Mouse (Mus musculus) hindbrain, embryonic 14.5 days (tissue): ENCODE measurements around the gene Rabep2. TPM values are rescaled to one million over a fixed set of nuclear protein-coding genes. Genes with fewer than 3 reads are reported as not detected.

Experiments used
- ATAC-seq: fragments of 200-750 bp; cut with Nextera tagmentation; 2 replicates; pipeline ENCODE4 v1.8.0; 2017; ENCODE audit warnings: moderate number of reproducible peaks, mild to moderate bottlenecking, moderate TSS enrichment, moderate library complexity; ENCODE audit not compliant: low FRiP score
- DNase-seq: peaks from one replicate; pipeline ENCODE4 v3.0.0-alpha.2; 2015; ENCODE audit warnings: low spot score
- H3K27ac ChIP-seq: fragments of 300-500 bp; sonication (generic); 2 replicates; pipeline ENCODE4 v1.5.1; 2014; ENCODE audit warnings: mild to moderate bottlenecking, moderate library complexity
- H3K27me3 ChIP-seq: fragments of 300-500 bp; sonication (generic); 2 replicates; pipeline ENCODE4 v1.6.1; 2014; ENCODE audit warnings: mild to moderate bottlenecking, low read length, mixed read lengths; ENCODE audit not compliant: control insufficient read depth, insufficient read depth
- H3K36me3 ChIP-seq: fragments of 300-500 bp; sonication (generic); replicated peaks from 2 replicates; pipeline ENCODE4 v1.6.1; 2014; ENCODE audit not compliant: control insufficient read depth, insufficient read depth
- H3K4me1 ChIP-seq: fragments of 300-500 bp; sonication (generic); replicated peaks from 2 replicates; pipeline ENCODE4 v1.6.1; 2014; ENCODE audit warnings: antibody characterized with exemption, low read length, mixed read lengths; ENCODE audit not compliant: control insufficient read depth, insufficient read depth
- H3K4me2 ChIP-seq: fragments of 300-500 bp; sonication (generic); replicated peaks from 2 replicates; pipeline ENCODE4 v1.6.1; 2014; ENCODE audit warnings: mild to moderate bottlenecking, moderate library complexity
- H3K4me3 ChIP-seq: fragments of 300-500 bp; sonication (generic); replicated peaks from 2 replicates; pipeline ENCODE4 v1.5.1; 2014; ENCODE audit warnings: mild to moderate bottlenecking, low read length
- H3K9ac ChIP-seq: fragments of 300-500 bp; sonication (generic); 2 replicates; pipeline ENCODE4 v1.6.1; 2014
- H3K9me3 ChIP-seq: fragments of 300-500 bp; sonication (generic); 2 replicates; pipeline ENCODE4 v1.6.1; 2016; ENCODE audit warnings: low read length; ENCODE audit not compliant: control insufficient read depth
- WGBS: fragments of 180-500 bp; shearing (Covaris S2); extraction: QIAGEN DNeasy Blood & Tissue Kit; methylation state at CpG from one replicate; pipeline ENCODE4 v1.1.7; 2014; 5-methylcytosine and 5-hydroxymethylcytosine counted together
- polyA plus RNA-seq: library from polyadenylated mRNA; unstranded; fragments of >200 nt; fragmentation: Nextera tagmentation; extraction: Ambion mirVana; gene quantifications from 2 replicates; pipeline ENCODE4 v1.2.1, GENCODE M21; 2014

Rabep2 gene
- polyA plus RNA-seq, 1 experiment from 2014 or later = 20.2 TPM

DNA sequence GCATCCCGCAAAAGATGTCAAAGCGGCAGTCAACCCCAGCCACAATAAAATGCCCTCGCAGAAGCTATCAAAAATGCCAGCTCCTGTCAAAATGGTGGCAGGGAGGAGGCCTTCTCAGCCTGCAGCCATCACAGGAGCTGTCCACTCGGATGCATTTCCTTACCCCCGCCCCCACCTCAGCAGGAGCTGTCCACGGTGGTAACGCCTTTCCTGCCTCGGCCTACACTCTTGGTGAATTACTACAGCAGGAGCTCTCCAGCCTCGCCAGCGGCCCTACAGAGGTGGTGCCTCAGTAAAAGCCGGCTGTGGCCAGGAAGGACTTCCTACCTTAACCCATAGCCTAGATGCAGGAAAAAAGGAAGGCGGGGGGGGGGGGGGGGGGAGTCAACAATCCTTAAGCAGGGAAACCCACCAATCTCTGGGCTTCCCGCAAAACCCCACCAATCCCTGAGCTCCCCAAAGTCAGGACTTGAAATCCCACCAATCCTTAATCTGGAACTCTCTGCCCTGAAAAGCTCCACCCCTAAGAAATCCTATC, 1.2 kb upstream of the Rabep2 start:
- H3K27ac ChIP-seq = no peak overlapping the region
- no peak overlapping the region for H3K4me2 ChIP-seq
- no peaks in the 10 kb centered on the region for H3K27me3 ChIP-seq
- 0 out of 2 replicates have a peak, but pooled peaks cover 5% of the 10 kb centered on the region for H3K36me3 ChIP-seq
- H3K9ac ChIP-seq = no peak overlapping the region
- no peak overlapping the region for H3K4me3 ChIP-seq
- no peak for ATAC-seq
- H3K4me1 ChIP-seq = peaks cover 14% of the 10 kb centered on the region
- H3K9me3 ChIP-seq = no peaks in the 10 kb centered on the region
- DNase-seq = no peak
- 68% methylated on average over 12 of the region's 13 CpGs for WGBS

DNA sequence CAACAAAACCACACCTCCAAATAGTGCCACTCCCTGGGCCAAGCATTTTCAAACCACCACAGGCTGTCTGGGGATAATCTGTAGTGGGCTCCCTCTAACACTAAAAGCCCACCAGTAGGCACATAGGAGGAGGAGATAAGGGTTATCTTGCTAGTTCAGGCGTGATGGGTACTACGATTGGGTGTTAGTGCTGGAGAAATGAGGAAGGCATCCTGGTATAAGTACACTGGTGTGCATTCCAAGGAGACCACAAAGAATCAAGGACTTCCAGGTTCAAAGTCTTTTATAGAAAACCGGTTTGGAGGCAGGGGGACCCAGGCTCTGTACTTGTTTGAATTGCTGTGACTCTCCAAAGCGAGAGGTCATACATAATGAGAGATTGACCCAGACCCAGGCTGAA, 405 bp upstream of the Rabep2 start:
- Histone ChIP-seq H3K27ac (peak overlapping the region; percentile 90), H3K4me1 (peaks cover 14% of the 10 kb centered on the region), H3K9ac (peak overlapping the region; percentile 88), H3K27me3 (no peaks in the 10 kb centered on the region), H3K36me3 (0 out of 2 replicates have a peak, but pooled peaks cover 9% of the 10 kb centered on the region), H3K4me3 (peak overlapping the region; percentile 63), H3K9me3 (no peaks in the 10 kb centered on the region), H3K4me2 (peak overlapping the region; percentile 78)
- DNase-seq = peak; percentile 25
- WGBS = 21% methylated on average over 4 of the region's 4 CpGs
- ATAC-seq = no peak

DNA sequence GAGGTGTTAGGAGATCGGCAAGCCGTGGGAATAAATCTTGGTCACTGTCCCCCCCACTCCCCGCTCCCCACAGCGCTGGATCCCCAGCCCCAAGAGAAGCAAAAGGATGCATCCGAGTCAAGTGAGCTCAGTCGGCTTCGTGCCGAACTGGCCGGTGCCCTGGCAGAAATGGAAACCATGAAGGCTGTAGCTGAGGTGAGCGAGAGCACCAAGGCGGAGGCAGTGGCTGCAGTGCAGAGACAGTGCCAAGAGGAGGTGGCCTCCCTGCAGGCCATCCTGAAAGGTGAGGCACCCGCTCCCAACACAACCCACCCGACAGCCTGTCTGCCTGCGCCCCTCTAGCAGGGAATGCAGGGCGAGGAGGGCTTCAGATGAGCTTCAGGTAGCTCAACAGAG, 942 bp downstream of the Rabep2 start:
- H3K27ac ChIP-seq = no peak overlapping the region
- H3K4me1 ChIP-seq = peaks cover 14% of the 10 kb centered on the region
- H3K36me3 ChIP-seq = peaks cover 17% of the 10 kb centered on the region
- H3K4me2 ChIP-seq = peak overlapping the region; percentile 78
- no peaks in the 10 kb centered on the region for H3K27me3 ChIP-seq
- no peaks in the 10 kb centered on the region for H3K9me3 ChIP-seq
- peak overlapping the region; percentile 63 for H3K4me3 ChIP-seq
- WGBS = 28% methylated on average over 15 of the region's 15 CpGs
- ATAC-seq (no peak; the same call in 1 of the 2 replicates), DNase-seq (no peak)
- H3K9ac ChIP-seq = peak overlapping the region; percentile 88

DNA sequence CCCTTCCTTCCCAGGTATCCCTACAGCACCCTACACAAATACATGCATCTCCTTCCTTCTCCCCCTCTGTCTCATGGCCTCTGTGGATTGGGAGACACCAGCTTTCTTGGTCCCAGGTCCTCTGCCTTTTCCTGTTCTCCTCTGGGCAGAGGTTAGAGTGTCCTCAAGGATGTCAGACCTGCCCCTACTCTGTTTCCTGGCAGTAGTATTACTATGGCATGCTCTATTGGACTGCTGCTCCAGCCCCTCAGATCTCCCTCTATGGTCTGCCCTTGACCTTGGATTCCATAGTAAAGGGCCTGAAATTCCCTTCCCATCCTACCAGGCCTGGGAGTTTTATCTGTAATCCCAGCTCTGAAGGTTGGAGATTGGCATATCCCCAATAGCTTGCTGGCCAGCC, 1.6 kb downstream of the Rabep2 start:
- H3K9ac ChIP-seq = no peak overlapping the region
- no peak overlapping the region for H3K4me3 ChIP-seq
- H3K27ac ChIP-seq = no peak overlapping the region
- H3K27me3 ChIP-seq = no peaks in the 10 kb centered on the region
- H3K4me1 ChIP-seq = peaks cover 14% of the 10 kb centered on the region
- no peak overlapping the region for H3K4me2 ChIP-seq
- ATAC-seq (no peak), DNase-seq (no peak)
- no peaks in the 10 kb centered on the region for H3K9me3 ChIP-seq
- H3K36me3 ChIP-seq = peaks cover 21% of the 10 kb centered on the region

DNA sequence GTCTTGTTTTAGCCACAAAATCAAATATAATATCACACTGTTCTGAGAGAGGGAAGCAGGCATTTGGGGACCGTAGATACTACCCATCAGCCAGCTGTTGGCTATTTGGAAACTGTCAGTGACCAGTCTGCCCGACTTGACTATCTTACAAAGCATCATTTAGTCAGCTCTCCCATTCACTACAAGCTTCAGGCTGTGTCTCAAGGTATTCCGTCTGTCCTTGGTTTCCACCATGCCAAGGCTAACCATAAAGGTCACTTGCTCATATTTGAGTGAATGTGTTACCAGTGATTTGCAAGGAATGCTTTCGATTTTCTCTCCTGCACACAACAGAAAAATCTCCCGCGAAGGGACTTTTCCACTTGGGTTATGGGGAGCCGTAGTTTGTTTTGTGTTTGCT, 6.2 kb downstream of the Rabep2 start:
- no peaks in the 10 kb centered on the region for H3K9me3 ChIP-seq
- no peak for ATAC-seq
- no peaks in the 10 kb centered on the region for H3K27me3 ChIP-seq
- H3K9ac ChIP-seq = no peak overlapping the region
- H3K4me2 ChIP-seq = no peak overlapping the region
- no peak for DNase-seq
- H3K4me1 ChIP-seq = peaks cover under 1% of the 10 kb centered on the region; the same call in 1 of the 2 replicates
- H3K36me3 ChIP-seq = peaks cover 29% of the 10 kb centered on the region
- no peak overlapping the region for H3K4me3 ChIP-seq
- H3K27ac ChIP-seq = no peak overlapping the region
- 92% methylated on average over 7 of the region's 7 CpGs for WGBS

DNA sequence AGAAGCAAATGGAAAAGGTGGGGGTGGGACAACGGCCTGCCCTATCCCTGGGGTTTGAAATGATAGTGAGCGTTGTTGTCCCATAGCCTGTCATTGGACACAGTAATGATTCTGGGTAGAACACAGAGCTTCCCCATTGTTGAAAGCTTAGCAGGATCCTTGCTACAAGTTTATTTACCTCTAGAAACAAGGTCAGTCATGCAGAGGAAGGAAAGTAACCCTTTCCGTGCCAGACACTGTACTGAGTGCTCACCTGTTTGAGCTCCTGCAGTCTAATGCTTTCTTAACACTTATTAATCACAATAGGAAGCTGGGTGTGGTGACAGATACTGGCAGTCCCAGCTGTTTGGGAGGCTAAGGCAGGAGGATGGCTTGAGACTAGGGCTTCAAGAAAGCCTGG, 7.2 kb downstream of the Rabep2 start:
- Histone ChIP-seq H3K4me1 (no peaks in the 10 kb centered on the region), H3K36me3 (peaks cover 34% of the 10 kb centered on the region), H3K9ac (no peak overlapping the region), H3K9me3 (no peaks in the 10 kb centered on the region), H3K4me2 (no peak overlapping the region), H3K27me3 (no peaks in the 10 kb centered on the region), H3K4me3 (no peak overlapping the region), H3K27ac (no peak overlapping the region)
- ATAC-seq (no peak), DNase-seq (no peak)
- 84% methylated on average over 3 of the region's 3 CpGs for WGBS

DNA sequence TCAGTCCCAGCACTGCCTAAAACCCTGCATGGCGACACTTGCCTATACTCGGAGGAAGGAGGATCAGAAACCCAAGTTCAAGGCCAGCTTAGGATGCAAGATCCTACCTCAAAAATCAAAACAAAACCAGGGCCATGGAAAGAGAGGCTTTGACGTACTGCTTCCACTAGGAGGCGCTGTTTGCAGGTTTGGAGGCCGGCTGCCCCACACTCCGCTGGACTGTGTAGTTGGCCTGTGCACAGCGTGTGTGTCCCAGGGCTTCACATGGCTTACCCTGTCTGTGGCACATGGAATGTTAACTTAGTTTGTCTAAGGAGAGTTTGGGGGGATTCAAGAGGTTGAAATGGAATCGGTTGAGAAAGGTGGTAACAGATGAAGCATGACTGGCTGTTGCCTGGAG, 8.3 kb downstream of the Rabep2 start:
- Histone ChIP-seq H3K4me1 (no peaks in the 10 kb centered on the region), H3K9ac (no peak overlapping the region), H3K27ac (no peak overlapping the region), H3K27me3 (no peaks in the 10 kb centered on the region), H3K36me3 (peaks cover 34% of the 10 kb centered on the region), H3K9me3 (no peaks in the 10 kb centered on the region), H3K4me3 (no peak overlapping the region), H3K4me2 (no peak overlapping the region)
- no peak for ATAC-seq
- DNase-seq = peak; percentile 66
- 14% methylated on average over 8 of the region's 8 CpGs for WGBS

DNA sequence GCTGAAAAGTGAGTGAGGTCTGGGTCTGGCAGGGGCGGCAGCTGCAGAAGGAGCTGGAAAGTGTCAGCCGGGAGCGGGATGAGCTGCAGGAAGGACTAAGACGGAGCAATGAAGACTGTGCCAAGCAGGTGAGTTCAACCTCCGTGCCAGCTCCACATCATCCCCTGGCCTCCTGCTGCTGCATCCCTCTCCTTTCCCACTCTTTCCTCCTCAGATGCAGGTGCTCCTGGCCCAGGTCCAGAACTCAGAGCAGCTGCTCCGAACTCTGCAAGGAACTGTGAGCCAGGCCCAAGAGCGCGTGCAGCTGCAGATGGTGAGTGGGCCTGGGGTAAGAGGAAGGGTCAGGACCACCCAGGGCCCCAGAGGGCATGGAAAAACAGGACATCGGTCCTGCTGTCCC, 11.6 kb downstream of the Rabep2 start:
- Histone ChIP-seq H3K4me3 (no peak overlapping the region), H3K36me3 (peaks cover 44% of the 10 kb centered on the region), H3K4me1 (no peaks in the 10 kb centered on the region), H3K9ac (no peak overlapping the region), H3K4me2 (no peak overlapping the region), H3K9me3 (no peaks in the 10 kb centered on the region), H3K27ac (no peak overlapping the region), H3K27me3 (no peaks in the 10 kb centered on the region)
- DNase-seq = no peak
- 74% methylated on average over 9 of the region's 9 CpGs for WGBS
- ATAC-seq = no peak

DNA sequence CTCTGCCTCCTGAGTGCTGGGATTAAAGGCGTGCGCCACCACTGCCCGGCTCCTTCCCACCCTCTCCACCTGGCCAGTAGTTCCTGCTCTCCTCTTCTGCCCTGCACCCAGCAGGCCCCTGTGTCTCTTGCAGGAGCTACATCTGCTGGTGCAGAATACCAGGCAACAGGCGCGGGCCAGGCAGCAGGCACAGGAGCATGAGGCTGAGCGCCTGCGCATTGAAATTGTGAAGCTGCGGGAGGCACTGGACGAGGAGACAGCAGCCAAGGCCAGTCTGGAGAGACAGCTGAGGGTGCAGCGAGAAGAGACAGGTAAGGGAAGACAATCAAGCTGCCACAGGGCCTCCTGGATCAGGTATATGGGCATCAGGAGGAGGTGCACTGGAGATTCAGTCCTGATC, 15.4 kb downstream of the Rabep2 start:
- Histone ChIP-seq H3K36me3 (peaks cover 72% of the 10 kb centered on the region), H3K4me1 (no peaks in the 10 kb centered on the region), H3K9me3 (no peaks in the 10 kb centered on the region), H3K27me3 (no peaks in the 10 kb centered on the region), H3K4me2 (no peak overlapping the region), H3K4me3 (no peak overlapping the region), H3K27ac (no peak overlapping the region), H3K9ac (no peak overlapping the region)
- ATAC-seq (no peak), DNase-seq (no peak)
- WGBS = 91% methylated on average over 10 of the region's 10 CpGs

DNA sequence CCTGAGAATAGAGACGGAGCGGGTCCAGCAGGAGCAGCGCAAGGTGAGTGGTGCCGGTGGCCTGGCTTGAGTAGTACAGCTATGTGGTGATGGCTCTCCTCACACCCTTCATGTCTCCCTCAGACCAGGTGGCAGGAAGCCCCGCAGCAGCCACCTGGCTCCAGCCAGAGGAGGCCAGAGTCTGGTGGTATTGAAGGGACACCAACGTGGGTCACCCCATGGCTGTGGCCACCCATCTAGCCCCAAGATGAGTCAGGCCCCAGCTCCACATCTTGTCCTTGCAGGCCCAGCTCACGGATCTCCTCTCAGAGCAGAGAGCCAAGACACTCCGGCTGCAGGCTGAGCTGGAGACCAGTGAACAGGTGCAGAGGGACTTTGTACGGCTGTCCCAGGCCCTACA, 16.0 kb downstream of the Rabep2 start:
- peaks cover 69% of the 10 kb centered on the region for H3K36me3 ChIP-seq
- H3K27me3 ChIP-seq = no peaks in the 10 kb centered on the region
- H3K27ac ChIP-seq = no peak overlapping the region
- WGBS = 96% methylated on average over 9 of the region's 9 CpGs
- no peak overlapping the region for H3K9ac ChIP-seq
- no peaks in the 10 kb centered on the region for H3K9me3 ChIP-seq
- ATAC-seq = no peak
- no peak for DNase-seq
- H3K4me1 ChIP-seq = no peaks in the 10 kb centered on the region
- H3K4me2 ChIP-seq = no peak overlapping the region
- no peak overlapping the region for H3K4me3 ChIP-seq
